Mouse (Mus musculus) gastrocnemius, postnatal 4 days (tissue): ENCODE data around the gene Gm20388. TPM values are rescaled to one million over a fixed set of nuclear protein-coding genes. Genes with fewer than 3 reads are reported as not detected.
"Not testable (repeated sequence)": the region's sequence is repeated elsewhere in the genome, so short reads cannot be mapped to it uniquely, and the experiment has no call there.

Experiments used
- DNase-seq, 2 experiments: peaks; one replicate each; pipeline ENCODE4 v3.0.0; 2021 to 2022; ENCODE audit warnings: low spot score in 2 of 2, mixed read lengths in 2 of 2
- total RNA-seq, 2 experiments: library from RNA; stranded (reverse); gene quantifications; 2 replicates each; pipeline ENCODE4 v1.2.3; 2021

Gm20388 gene
- total RNA-seq, 2 experiments from 2014 or later, result 12.8 to 22.8 TPM

DNA sequence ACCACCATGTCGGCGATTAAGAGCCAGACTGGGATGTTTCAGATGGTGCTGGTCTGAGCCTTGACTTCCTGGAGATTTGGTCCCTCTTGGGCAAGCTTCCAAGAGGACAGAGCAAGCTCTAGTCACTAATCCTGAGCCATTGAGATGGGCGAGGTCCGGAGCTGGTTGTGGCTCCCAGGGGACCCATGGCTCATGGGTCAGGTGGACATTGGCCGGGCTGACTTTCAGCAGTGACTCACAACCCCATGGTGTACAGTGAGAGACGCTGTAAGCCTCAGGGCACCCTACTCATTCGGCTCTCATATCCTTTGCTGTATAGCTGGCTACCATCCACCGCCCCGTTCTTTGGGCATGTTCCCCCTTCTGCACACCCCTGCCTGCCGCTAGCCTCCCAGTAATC, 1223.5 kb downstream of the Gm20388 start:
- DNase-seq, result no peak

GRCm38 (mm10) chr8:121134512-121134911, 1223.9 kb downstream of the Gm20388 start:
- DNase-seq, result no peak

DNA sequence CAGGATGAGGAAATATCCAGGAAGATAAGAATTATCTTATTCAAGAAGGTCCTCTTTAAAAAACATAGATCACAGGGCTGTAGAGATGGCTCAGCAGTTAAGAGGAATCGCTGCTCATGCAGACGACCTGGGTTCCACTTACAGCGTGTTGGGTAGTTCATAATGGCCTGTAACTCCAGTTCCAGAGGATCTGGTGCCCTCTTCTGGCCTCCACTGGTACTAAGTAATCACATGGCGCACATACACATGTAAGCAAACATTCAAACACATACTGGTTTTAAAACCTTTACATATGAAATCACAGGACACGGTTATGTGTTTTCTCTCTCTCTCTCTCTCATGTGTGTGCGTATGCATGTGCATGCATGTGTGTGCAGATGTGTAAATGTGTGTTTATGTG, 1226.2 kb downstream of the Gm20388 start:
- no peak for DNase-seq

- not testable (repeated sequence) for DNase-seq
Measured at GRCm38 (mm10) chr8:121145457-121146134, 1235.0 kb downstream of the Gm20388 start.

DNA sequence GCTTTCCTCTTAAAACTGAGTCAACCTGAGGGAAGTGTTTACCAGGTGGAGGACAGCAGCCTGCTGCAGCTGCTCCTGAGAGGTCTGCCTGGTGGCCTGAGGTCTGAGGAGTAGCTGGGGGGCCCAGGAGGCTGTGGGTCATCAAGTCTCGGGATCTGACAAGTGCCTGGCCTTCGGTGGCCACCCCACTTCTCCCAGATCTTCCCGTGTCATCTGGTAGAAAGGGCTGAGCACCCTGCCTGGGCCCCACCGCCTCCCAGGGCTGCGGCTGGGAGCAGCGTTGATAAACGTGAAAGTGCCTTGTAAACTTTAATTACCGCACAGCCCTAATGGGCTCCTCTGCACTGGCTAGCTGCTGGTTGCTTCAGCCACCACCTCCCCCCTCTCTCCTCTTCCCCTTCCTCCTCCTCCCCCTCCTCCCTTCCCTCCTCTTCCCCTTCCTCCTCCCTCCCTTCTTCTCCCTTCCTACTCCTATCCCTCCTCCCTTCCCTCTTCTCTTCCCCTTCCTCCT, 1238.0 kb downstream of the Gm20388 start:
- DNase-seq, result no peak

- DNase-seq, result no peak
Measured at GRCm38 (mm10) chr8:121152394-121152793, 1241.8 kb downstream of the Gm20388 start.

DNA sequence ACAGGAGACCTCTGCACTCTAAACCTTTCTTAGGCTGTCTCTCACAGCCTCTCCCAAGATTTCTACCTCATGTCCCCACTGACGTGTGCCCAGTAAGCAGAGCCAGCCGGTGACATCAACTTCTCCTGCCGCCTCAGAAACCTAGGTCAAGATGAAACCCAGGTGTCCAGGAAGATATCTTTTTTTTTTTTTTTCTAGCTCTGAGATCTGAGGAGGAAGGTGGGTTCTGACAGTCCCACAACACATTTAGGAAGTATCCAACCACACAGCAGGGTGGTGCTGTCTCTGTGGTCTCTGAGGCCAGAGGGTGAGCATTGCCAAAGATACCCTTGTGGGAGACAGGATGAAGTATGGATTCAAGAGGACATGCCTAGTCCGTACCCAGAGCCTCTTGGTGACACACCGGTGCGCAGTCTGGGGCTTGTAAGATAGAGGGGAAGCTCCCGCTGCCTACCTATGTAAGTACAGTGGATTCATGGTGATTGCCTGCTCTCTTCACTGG, 1246.4 kb downstream of the Gm20388 start:
- no peak for DNase-seq

DNA sequence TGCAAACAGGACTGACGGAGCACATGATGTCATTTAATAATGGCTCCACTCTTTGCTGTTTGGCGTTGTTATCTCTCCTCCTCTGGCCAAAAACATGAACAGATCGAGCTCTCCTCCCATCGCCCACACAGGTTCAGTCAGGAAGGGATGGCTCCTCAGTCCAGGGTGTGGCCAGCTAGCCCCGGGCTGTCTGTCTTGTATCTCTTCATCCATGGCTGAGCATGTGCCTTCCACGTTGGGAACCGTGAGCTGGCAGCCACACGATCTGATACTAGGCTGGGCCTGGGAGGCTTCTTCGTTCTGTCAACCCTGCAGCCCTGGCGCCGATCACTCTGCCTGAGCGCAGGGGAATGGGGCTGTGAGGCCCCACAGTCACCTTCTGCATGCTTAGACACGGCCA, 1248.2 kb downstream of the Gm20388 start:
- DNase-seq, result no peak

- no peak for DNase-seq
Measured at GRCm38 (mm10) chr8:121161437-121161836, 1250.8 kb downstream of the Gm20388 start.

- no peak for DNase-seq
Measured at GRCm38 (mm10) chr8:121162413-121162812, 1251.8 kb downstream of the Gm20388 start.

DNA sequence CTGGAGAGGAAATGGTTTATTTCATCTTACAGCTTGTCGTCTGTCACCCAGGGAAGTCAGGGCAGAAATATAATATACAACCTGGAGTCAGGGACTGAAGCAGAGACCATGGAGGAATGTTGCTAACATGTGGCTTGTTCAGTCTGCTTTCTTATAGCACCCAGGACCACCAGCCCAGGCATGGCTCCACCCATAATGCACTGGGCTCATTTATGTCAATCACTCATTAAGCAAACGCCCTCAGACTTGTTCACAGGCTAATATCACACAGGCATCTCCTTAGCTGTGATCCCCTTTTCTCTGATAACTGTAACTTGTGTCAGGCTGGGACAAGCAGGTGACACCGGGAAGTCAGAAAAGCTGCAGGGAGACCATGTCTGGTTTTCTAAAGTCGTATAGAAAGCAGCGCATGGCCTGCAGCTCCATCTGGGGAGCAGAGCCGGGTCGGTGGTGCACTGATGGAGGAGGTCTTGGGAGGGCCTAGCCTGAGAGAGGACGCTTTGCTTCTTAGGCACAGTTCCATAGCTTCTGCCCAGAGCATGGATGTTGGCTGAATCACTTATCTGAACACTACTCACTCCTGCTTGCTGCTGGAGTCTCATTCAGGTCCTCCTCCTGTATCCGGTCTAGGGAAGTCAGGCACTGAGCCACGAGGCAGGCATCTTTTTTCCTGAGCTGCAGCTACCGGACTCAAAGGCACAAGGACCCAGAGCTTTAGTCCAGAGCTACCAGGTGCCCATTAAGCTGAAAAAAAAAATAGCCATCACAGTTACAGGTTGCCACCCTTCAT, 1252.5 kb downstream of the Gm20388 start:
- no peak for DNase-seq

DNA sequence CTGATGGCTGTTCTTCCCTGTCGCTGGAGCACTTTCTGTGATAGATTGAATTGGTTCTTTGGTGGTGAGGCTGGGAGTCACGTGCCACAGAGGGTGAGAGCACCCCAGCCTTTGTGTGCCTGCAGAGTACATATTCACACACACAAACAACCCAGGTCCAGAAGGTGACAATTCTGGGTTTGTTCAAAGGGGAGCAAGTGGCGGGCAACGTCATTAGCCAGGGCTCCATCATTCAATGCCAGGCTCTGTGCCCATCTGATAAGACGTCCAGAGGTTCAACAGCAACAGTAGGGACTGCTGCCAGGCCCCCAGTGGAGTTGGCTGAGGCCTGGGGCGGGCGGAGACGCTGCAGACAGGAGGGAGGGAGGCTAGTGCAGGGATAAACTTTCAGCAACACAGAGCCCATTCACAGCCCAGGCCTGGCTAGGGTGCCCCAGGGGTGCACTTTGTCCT, 1253.4 kb downstream of the Gm20388 start:
- DNase-seq, result no peak

DNA sequence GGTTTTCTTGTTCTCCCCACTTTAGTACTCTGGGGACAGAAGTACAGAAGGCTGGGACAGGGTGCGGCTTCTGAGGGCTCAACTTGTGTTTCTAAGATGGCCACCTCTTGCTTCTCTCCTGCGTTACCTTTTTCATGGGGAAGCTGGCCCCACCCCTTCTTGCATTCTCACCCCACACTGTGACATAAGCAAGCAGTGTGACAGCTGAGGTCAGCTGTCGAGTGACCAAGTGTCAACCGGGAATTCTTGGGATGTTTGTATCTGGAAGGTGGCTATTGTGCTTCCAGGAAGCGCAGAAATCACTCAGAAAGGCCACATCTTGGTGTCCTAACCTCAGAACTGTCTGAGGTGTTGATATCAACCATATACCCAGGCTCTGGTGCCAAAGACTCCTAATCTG, 1257.4 kb downstream of the Gm20388 start:
- no peak for DNase-seq

DNA sequence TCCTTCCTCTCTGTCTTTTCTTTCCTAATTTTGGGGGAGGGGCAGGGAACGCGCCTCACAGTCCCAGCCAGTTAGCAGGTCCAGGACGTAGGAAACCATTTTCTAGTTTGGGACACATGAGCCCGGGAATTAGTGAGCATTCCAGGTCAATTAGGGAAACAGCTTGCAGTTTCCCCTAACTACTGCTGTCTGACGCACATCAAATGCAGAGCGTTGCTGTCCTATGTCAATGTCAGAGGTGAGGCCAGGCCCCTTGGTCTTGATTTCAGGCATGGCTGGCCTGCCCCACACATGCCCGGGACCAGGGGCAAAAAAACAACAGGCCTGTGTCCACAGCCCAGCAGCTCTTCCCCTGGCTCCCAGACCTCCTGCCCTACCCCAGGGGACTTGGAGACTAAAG, 1259.5 kb downstream of the Gm20388 start:
- DNase-seq, result no peak

- DNase-seq, result no peak
Measured at GRCm38 (mm10) chr8:121170626-121171552, 1260.2 kb downstream of the Gm20388 start.

DNA sequence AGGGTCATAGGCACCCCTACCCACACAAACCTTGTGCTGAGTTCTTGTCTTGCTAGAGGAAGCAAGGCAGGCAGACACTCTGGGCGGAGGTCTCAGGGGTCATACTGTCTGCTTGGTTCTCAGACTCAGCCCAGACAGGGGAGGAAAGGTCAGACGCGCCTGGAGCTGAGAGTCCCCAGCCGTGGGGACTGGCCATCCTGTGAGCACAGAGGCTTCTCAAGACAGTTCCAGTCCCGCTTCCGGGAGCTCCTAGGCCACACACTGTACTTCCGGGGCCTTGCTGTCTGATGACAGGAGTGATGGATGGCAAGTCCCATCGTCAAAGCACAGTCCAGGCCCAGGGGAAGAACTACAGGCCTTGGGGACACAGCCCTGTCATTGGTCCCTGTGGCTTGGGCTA, 1261.9 kb downstream of the Gm20388 start:
- DNase-seq, result no peak

DNA sequence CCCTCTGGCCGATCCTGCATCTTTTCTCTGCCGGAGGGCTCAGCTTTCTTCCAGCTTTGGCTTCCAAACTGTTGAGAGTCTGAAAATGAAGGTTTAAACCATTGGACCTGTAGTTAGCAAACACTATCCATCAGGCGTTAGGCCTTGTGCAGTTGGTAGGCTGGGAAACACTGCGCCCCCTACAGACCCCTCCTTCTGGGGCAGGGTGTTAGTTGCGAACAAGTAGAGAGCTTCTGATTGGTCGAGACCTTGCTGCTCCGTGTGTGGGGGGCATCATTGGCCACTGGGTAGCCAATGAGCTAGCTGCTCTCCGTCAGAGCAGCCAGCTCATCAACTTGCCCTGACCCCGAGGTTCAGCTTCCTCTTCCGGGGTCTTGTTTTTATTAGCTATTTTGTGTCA, 1263.5 kb downstream of the Gm20388 start:
- DNase-seq, result no peak

DNA sequence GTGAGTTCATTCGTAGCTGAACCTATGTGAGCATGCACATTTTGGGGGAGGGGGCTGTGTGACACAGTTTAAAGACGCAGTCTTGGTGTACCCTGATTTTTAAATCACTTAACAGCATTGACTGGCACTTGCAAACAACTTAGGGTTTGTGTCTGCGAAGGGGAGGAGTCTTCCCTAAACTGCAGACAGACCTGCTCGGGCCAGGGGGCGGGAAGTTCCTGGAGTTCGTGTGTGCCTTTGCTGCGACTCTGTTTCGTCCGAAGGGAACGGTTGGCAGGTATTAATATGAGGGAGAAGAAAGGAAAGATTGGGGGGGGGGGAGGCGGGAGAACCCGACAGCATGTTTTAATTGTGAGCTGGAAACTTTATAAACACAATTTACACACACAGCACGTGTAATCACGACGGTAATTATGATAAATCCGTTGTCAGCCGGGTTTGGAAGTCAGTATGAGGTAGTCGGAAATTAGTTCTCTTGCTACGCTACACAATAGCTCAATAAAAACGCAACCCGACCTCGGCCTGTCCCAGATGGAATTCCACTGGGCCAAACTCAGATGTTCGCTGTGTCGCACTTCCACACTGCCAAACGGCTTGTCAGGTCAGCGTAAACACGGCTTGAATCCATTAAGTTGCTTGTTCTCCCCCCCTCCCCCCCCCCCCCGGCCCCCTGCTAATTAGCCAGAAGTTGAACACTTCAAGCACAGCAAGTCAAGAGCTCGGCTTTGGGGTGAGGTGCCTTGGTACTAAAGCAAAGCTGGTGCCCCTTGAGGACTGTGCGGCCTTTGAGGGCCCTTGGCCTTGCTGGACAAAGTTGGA, 1264.3 kb downstream of the Gm20388 start:
- no peak for DNase-seq

GRCm38 (mm10) chr8:121175540-121176090, 1265.0 kb downstream of the Gm20388 start:
- DNase-seq, result no peak

- no peak for DNase-seq
Measured at GRCm38 (mm10) chr8:121176291-121176690, 1265.7 kb downstream of the Gm20388 start.
